Mouse (Mus musculus) limb, embryonic 10.5 days (tissue): Measurements from ENCODE around the gene Lilrb4a. TPM values are rescaled to one million over a fixed set of nuclear protein-coding genes. Genes with fewer than 3 reads are reported as not detected.
"Not testable (repeated sequence)": the region's sequence is repeated elsewhere in the genome, so short reads cannot be mapped to it uniquely, and the experiment has no call there.

ENCODE experiments used
- DNase-seq: peaks from one replicate; pipeline ENCODE4 v3.0.0-alpha.2; 2017; ENCODE audit warnings: low spot score
- H3K27ac ChIP-seq: fragments of 300-500 bp; sonication (generic); 2 replicates; pipeline ENCODE4 v1.5.1; 2016; ENCODE audit warnings: mild to moderate bottlenecking
- H3K27me3 ChIP-seq: fragments of 300-500 bp; sonication (generic); 2 replicates; pipeline ENCODE4 v1.6.1; 2016; ENCODE audit warnings: low read depth, mild to moderate bottlenecking; ENCODE audit not compliant: poor library complexity, severe bottlenecking
- H3K36me3 ChIP-seq: fragments of 300-500 bp; sonication (generic); 2 replicates; pipeline ENCODE4 v1.6.1; 2016; ENCODE audit warnings: mild to moderate bottlenecking, moderate library complexity
- H3K4me1 ChIP-seq: fragments of 300-500 bp; sonication (generic); 2 replicates; pipeline ENCODE4 v1.6.1; 2016
- H3K4me3 ChIP-seq: fragments of 300-500 bp; sonication (generic); 2 replicates; pipeline ENCODE4 v1.5.1; 2016; ENCODE audit warnings: mild to moderate bottlenecking, moderate library complexity
- H3K9me3 ChIP-seq: fragments of 300-500 bp; sonication (generic); replicated peaks from 2 replicates; pipeline ENCODE4 v1.6.1; 2016; ENCODE audit warnings: mild to moderate bottlenecking
- WGBS: fragments of 180-500 bp; shearing (Covaris S2); methylation state at CpG from one replicate; pipeline ENCODE4 v1.1.7; 2016; 5-methylcytosine and 5-hydroxymethylcytosine counted together
- polyA plus RNA-seq: library from polyadenylated mRNA; unstranded; fragments of >200 nt; fragmentation: Nextera tagmentation; extraction: Ambion mirVana; gene quantifications from 2 replicates; pipeline ENCODE4 v1.2.1, GENCODE M21; 2016

The Lilrb4a gene
- 0.38 and 1.0 TPM in 2 replicates for polyA plus RNA-seq

DNA sequence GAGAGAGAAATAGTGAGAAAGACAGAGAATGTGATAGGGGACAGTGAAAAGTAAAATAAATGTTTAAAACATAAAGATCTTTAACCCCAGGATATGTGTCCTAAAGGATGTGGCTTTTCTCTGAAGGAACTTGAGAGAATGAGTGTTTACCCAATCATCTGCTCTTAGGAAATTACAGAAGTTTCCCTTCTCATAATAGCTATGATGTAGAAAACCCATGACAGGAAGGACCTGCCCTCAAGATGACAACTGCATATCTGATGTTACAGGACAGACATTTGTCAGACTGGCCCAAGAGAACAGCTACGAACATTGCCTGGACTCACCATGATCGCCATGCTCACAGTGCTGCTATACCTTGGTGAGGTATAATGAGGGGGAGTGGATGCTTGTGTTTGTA, at the start of gene Lilrb4a:
Gene Lilrb4a (plus strand): TSS at position 266 of the 400 bp plus-strand sequence.
- H3K9me3 ChIP-seq, H3K4me3 ChIP-seq, DNase-seq, H3K4me1 ChIP-seq, H3K36me3 ChIP-seq, H3K27me3 ChIP-seq, H3K27ac ChIP-seq: not testable (repeated sequence)
- no CpG with 5 or more reads among the region's 2 CpGs for WGBS

DNA sequence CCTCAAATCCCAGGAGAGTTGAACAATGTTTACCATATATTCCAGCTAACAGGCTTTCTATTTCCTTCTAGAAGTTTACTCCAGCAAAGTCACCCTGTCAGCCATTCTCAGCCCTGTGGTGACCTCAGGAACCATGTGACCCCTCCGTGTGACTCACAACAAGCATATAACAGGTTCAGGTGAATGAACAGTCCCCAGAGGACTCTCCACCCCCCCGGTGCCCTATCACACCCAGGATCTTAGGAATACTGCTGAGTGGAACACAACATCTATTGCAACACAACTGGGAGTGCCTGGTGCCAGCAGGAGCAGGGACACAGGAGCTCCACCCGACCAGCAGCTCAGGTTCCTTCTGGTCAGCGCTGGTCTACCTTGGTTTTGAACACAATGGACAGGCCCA, 39.1 kb upstream of the Lilrb4a start:
- no peaks in the 10 kb centered on the region for H3K9me3 ChIP-seq
- H3K27me3 ChIP-seq, result no peaks in the 10 kb centered on the region
- no peak overlapping the region for H3K4me3 ChIP-seq
- no peaks in the 10 kb centered on the region for H3K36me3 ChIP-seq
- no peaks in the 10 kb centered on the region for H3K4me1 ChIP-seq
- no peak for DNase-seq
- WGBS, result 83% methylated on average over 4 of the region's 4 CpGs
- H3K27ac ChIP-seq, result no peak overlapping the region

DNA sequence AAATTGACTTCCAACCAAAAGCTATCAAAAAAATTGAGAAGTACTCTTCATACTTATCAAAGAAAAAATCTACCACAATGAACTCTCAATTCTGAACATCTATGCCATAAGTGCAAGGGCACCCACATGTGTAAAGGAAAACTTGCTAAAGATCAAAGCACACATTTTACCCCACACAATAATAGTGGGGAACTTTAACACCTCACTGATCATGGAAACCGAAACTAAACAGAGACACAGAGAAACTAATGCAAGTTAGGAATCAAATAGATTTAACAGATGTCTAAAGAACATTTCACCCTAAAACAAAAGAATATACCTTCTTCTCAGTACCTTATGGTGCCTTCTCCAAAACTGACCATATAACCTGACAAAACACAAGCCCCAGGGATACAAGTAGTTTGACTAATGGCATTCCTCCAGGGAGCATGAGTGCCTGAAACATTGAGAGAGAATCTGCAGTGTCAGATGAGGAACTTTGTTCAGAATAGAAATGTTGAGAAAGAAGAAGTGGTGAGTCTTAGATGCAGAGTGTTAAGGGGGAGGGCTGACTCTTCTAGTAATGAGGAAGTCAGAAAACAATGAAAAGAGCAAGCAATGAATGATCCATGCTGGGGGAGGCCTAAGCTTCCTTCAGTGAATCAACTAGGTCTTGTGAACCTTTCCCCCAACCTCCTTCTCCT, 37.0 kb upstream of the Lilrb4a start:
- Histone ChIP-seq H3K27me3 (no peaks in the 10 kb centered on the region), H3K9me3 (no peaks in the 10 kb centered on the region), H3K4me3 (no peak overlapping the region), H3K36me3 (no peaks in the 10 kb centered on the region), H3K4me1 (no peaks in the 10 kb centered on the region), H3K27ac (no peak overlapping the region)
- DNase-seq, result no peak
- 90% methylated on average over 1 of the region's 1 CpGs for WGBS

- 81% methylated on average over 1 of the region's 1 CpGs for WGBS
- no peak overlapping the region for H3K4me3 ChIP-seq
- H3K27me3 ChIP-seq, result no peaks in the 10 kb centered on the region
- H3K36me3 ChIP-seq, result no peaks in the 10 kb centered on the region
- DNase-seq, result no peak
- no peaks in the 10 kb centered on the region for H3K4me1 ChIP-seq
- H3K9me3 ChIP-seq, result no peaks in the 10 kb centered on the region
- H3K27ac ChIP-seq, result no peak overlapping the region
Observed at GRCm38 (mm10) chr10:51454365-51454764, 36.4 kb upstream of the Lilrb4a start.

DNA sequence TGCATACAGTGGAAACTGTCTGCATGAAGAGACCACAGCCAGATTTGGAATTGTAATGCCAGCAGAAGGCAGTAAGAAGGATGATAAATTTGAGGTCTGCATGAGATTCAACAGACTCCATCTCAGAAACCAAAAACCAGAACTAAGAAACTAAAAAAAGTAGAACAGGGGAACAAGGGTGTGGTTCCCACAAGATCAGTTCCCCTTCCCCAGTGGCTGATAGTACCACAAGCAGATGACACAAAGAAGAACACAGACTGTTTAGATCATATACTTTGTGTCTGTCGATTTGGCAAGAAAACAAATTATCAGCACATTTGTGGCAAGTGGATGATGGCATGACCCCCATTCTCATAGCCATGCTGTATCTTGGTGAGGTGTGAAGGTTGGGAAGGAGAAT, 35.0 kb upstream of the Lilrb4a start:
- H3K4me3 ChIP-seq, result no peak overlapping the region
- H3K4me1 ChIP-seq, result no peaks in the 10 kb centered on the region
- H3K36me3 ChIP-seq, result no peaks in the 10 kb centered on the region
- no peak overlapping the region for H3K27ac ChIP-seq
- DNase-seq, result no peak
- WGBS, result 93% methylated on average over 1 of the region's 1 CpGs
- H3K9me3 ChIP-seq, result no peaks in the 10 kb centered on the region
- H3K27me3 ChIP-seq, result no peaks in the 10 kb centered on the region

DNA sequence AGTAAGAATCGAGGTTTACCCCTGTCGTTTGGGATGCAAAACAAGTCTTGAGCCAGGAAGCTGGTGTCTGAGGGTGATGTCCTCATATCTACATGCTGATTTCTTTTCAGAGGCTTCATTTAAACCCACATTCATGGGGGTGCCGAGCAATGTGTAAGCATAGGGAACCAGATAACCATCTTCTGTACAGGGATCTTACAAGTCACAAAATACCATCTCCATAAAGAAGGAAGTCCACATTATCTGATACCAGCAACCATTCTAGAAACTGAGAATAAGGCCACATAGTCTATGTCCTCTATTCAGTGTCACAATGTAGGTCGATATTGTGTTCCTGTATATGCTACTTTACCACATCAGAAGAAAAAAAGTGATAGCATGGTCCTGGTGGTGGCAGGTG, 34.4 kb upstream of the Lilrb4a start:
- no peaks in the 10 kb centered on the region for H3K36me3 ChIP-seq
- no peaks in the 10 kb centered on the region for H3K4me1 ChIP-seq
- DNase-seq, result no peak
- no peak overlapping the region for H3K27ac ChIP-seq
- H3K9me3 ChIP-seq, result no peaks in the 10 kb centered on the region
- no peak overlapping the region for H3K4me3 ChIP-seq
- H3K27me3 ChIP-seq, result no peaks in the 10 kb centered on the region
- WGBS, result 85% methylated on average over 4 of the region's 4 CpGs

DNA sequence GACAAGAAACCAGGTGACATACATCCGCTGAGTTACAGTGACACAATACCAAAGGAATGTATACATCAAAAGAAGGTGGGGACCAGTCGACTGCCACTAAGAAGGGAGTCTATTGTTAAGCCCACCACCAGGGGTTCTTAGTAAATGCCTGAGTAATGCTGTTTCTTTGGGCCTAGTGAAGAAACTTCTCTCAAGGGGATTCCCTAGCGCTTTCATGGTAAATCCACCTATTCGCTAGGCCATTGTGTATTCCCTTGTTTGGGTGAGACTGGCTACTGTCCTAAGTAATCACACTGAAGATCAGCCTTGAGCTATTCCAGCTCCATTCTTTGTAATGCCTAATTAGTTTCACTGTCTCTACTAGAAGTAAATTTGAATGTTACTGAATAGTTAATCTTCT, 27.0 kb upstream of the Lilrb4a start:
- not testable (repeated sequence) for H3K27me3 ChIP-seq, H3K36me3 ChIP-seq, DNase-seq, H3K4me1 ChIP-seq, H3K9me3 ChIP-seq, H3K27ac ChIP-seq, H3K4me3 ChIP-seq
- WGBS, result 67% methylated on average over 4 of the region's 4 CpGs

- not testable (repeated sequence) for H3K4me3 ChIP-seq, DNase-seq, H3K27ac ChIP-seq, H3K9me3 ChIP-seq, H3K36me3 ChIP-seq, H3K4me1 ChIP-seq, H3K27me3 ChIP-seq
- 100% methylated on average over 1 of the region's 3 CpGs for WGBS
Observed at GRCm38 (mm10) chr10:51480397-51480796, 10.4 kb upstream of the Lilrb4a start, which contains the start of the genes Gm49339 and Lilr4b. Gene Gm49339 (plus strand): TSS chr10:51480612. Gene Lilr4b (plus strand): TSS chr10:51480632.

DNA sequence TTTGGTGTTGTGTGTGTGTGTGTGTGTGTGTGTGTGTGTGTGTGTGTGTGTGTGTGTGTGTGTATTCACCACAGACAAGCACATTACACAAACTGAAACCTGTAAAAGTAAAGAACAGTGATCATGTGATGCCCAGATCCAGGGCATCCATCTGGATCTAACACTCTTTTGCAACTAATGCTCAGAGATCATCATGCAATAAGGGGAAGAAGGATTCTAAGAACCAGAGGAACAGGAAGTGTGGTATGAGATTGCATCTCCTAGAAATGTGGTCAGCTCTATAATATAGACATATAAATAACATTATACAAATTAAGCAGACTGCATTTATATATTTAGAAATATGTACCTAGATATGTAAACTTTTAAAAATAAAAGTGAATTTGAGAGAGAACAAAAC, 29.3 kb downstream of the Lilrb4a start:
- Histone ChIP-seq H3K4me1 (no peaks in the 10 kb centered on the region), H3K36me3 (no peaks in the 10 kb centered on the region), H3K27ac (no peak overlapping the region), H3K27me3 (no peaks in the 10 kb centered on the region), H3K9me3 (no peaks in the 10 kb centered on the region), H3K4me3 (no peak overlapping the region)
- no peak for DNase-seq

- H3K27ac ChIP-seq, result no peak overlapping the region
- H3K36me3 ChIP-seq, result no peaks in the 10 kb centered on the region
- H3K4me1 ChIP-seq, result no peaks in the 10 kb centered on the region
- H3K27me3 ChIP-seq, result no peaks in the 10 kb centered on the region
- no peaks in the 10 kb centered on the region for H3K9me3 ChIP-seq
- no peak for DNase-seq
- no peak overlapping the region for H3K4me3 ChIP-seq
Observed at GRCm38 (mm10) chr10:51521453-51521852, 30.7 kb downstream of the Lilrb4a start.

- no peaks in the 10 kb centered on the region for H3K36me3 ChIP-seq
- no peaks in the 10 kb centered on the region for H3K27me3 ChIP-seq
- 83% methylated on average over 7 of the region's 7 CpGs for WGBS
- DNase-seq, result no peak
- H3K9me3 ChIP-seq, result no peaks in the 10 kb centered on the region
- H3K27ac ChIP-seq, result no peak overlapping the region
- no peak overlapping the region for H3K4me3 ChIP-seq
- H3K4me1 ChIP-seq, result no peaks in the 10 kb centered on the region
Observed at GRCm38 (mm10) chr10:51526090-51526489, 35.3 kb downstream of the Lilrb4a start.

DNA sequence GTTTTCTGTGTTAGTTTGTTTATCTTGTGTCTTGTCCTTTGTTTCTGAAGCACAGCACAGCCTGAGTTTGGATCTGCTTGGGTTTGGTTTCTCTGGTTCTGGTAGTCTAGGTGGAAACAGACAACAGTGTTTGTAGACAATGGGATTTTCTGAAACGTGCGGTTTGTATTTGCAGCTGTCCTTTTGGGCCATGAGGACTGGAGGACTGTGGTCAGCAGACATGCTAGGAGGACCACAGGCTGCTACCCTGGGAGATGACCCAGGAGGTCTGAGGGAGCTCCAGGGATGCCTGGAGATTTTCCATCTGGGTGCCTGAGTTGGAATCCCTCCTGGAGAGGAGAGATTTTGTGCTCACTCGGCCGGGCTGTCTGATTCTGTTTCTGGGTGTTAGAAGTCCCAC, 35.9 kb downstream of the Lilrb4a start:
- no peaks in the 10 kb centered on the region for H3K4me1 ChIP-seq
- no peaks in the 10 kb centered on the region for H3K27me3 ChIP-seq
- H3K27ac ChIP-seq, result no peak overlapping the region
- H3K4me3 ChIP-seq, result no peak overlapping the region
- H3K36me3 ChIP-seq, result no peaks in the 10 kb centered on the region
- 81% methylated on average over 4 of the region's 4 CpGs for WGBS
- no peaks in the 10 kb centered on the region for H3K9me3 ChIP-seq
- DNase-seq, result no peak

- Histone ChIP-seq H3K27ac (no peak overlapping the region), H3K4me1 (no peaks in the 10 kb centered on the region), H3K27me3 (no peaks in the 10 kb centered on the region), H3K4me3 (no peak overlapping the region), H3K9me3 (no peaks in the 10 kb centered on the region), H3K36me3 (no peaks in the 10 kb centered on the region)
- no peak for DNase-seq
- whole genome bisulfite sequencing, result 72% methylated on average over 8 of the region's 8 CpGs
Observed at GRCm38 (mm10) chr10:51528840-51529434, 38.2 kb downstream of the Lilrb4a start.

GRCm38 (mm10) chr10:51529497-51529896, 38.7 kb downstream of the Lilrb4a start:
- WGBS, result 81% methylated on average over 3 of the region's 3 CpGs
- no peaks in the 10 kb centered on the region for H3K4me1 ChIP-seq
- H3K27ac ChIP-seq, result no peak overlapping the region
- no peaks in the 10 kb centered on the region for H3K9me3 ChIP-seq
- H3K36me3 ChIP-seq, result no peaks in the 10 kb centered on the region
- H3K4me3 ChIP-seq, result no peak overlapping the region
- DNase-seq, result no peak
- no peaks in the 10 kb centered on the region for H3K27me3 ChIP-seq
